In genomic region chr11:114584146-114584545, GRCm38 (mm10) we compare ENCODE assay signal across 18 mouse cellular contexts.
"Had no signal": no experiment of that assay in that cellular context is flagged by ENCODE, and none has a peak within 500 bp of the region (broad histone marks: within the 10 kb centered on the region; RNA-seq: fewer than 3 reads in every experiment).

No protein-coding gene starts in this region.

- H3K4me3 ChIP-seq: lung, embryonic 15.5 days; midbrain, embryonic 10.5 days; midbrain, embryonic 12.5 days; myocyte; neural tube, embryonic 13.5 days; stomach, embryonic 15.5 days had no signal

- H3K27ac ChIP-seq: lung, embryonic 15.5 days; midbrain, embryonic 10.5 days; midbrain, embryonic 12.5 days; neural tube, embryonic 13.5 days; stomach, embryonic 15.5 days; stomach, postnatal 0 days had no signal

- H3K27me3 ChIP-seq: lung, embryonic 15.5 days; neural tube, embryonic 13.5 days; stomach, embryonic 15.5 days had no signal

- H3K9ac ChIP-seq: liver, postnatal 0 days; lung, embryonic 15.5 days; midbrain, embryonic 12.5 days; neural tube, embryonic 13.5 days; stomach, embryonic 15.5 days had no signal

- H3K36me3 ChIP-seq: lung, embryonic 15.5 days; midbrain, embryonic 10.5 days; midbrain, embryonic 12.5 days; neural tube, embryonic 13.5 days; stomach, embryonic 15.5 days had no signal

- DNase-seq: liver, postnatal 0 days; lung, adult 2 months; lung, postnatal 14 days; lung, postnatal 36 days; midbrain, embryonic 14.5 days; right cerebral cortex, postnatal 14 days; thymus, adult 2 months; thymus, postnatal 25 days; thymus, postnatal 4 days had no signal

- ATAC-seq: liver, postnatal 0 days; lung, postnatal 0 days; midbrain, embryonic 16.5 days had no signal

- H3K4me1 ChIP-seq: lung, embryonic 15.5 days; midbrain, embryonic 12.5 days; neural tube, embryonic 13.5 days; stomach, embryonic 15.5 days had no signal

- H3K9me3 ChIP-seq: lung, embryonic 15.5 days; midbrain, embryonic 10.5 days; stomach, embryonic 15.5 days had no signal

- H3K4me2 ChIP-seq: lung, embryonic 15.5 days; midbrain, embryonic 12.5 days; neural tube, embryonic 13.5 days; stomach, embryonic 15.5 days had no signal
